Mouse (Mus musculus) adrenal gland, adult 8-10 months (tissue): ENCODE results near the gene Pinlyp. TPM values are rescaled to one million over a fixed set of nuclear protein-coding genes. Genes with fewer than 3 reads are reported as not detected.

ENCODE experiments used
- DNase-seq: peaks from one replicate; pipeline ENCODE4 v3.0.0; 2022
- total RNA-seq, 4 experiments: library from RNA; stranded (reverse); gene quantifications; 2 replicates each; pipeline ENCODE4 v1.2.4; 2022

Pinlyp gene
- total RNA-seq, 4 experiments from 2014 or later, result not detected

- DNase-seq, result no peak
These were observed 15.5 kb upstream of the Pinlyp start for GRCm38 (mm10) chr7:24561450-24561849.

- no peak for DNase-seq
These were observed 9.9 kb upstream of the Pinlyp start for GRCm38 (mm10) chr7:24555786-24556185.

GRCm38 (mm10) chr7:24551985-24552759 lies 6.3 kb upstream of the Pinlyp start:
- DNase-seq, result no peak

GRCm38 (mm10) chr7:24547534-24548036 lies 1.7 kb upstream of the Pinlyp start:
- no peak for DNase-seq

- DNase-seq, result peak; percentile 100
These were observed 894 bp upstream of the Pinlyp start for GRCm38 (mm10) chr7:24546634-24547389.

GRCm38 (mm10) chr7:24544506-24544905 lies 1.4 kb downstream of the Pinlyp start:
- no peak for DNase-seq

GRCm38 (mm10) chr7:24539686-24540085 lies 6.2 kb downstream of the Pinlyp start:
- no peak for DNase-seq

GRCm38 (mm10) chr7:24538701-24539100 lies 7.2 kb downstream of the Pinlyp start:
- no peak for DNase-seq

- DNase-seq, result no peak
These were observed 7.8 kb downstream of the Pinlyp start for GRCm38 (mm10) chr7:24538154-24538553.

GRCm38 (mm10) chr7:24537591-24537990 lies 8.3 kb downstream of the Pinlyp start:
- no peak for DNase-seq

DNA sequence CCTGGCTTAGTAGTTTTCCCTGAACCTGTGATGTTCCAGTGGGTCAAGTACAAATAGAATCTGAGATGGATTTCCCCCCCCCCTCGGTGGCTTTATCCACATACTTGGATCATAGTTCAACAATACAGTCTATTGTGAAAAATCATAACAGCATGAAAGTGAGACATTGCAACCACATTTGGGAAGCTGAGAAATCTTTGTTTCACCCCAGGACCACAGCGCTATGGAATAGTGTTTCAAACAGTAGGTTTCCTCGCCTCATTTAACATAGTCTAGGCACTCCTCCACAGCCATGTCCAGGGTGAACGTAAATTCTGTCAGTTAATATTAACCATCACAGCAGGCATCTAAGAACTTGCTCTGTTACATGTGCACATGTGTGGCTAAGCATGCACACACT lies 8.8 kb downstream of the Pinlyp start:
- no peak for DNase-seq

- no peak for DNase-seq
These were observed 11.6 kb downstream of the Pinlyp start for GRCm38 (mm10) chr7:24534301-24534700.

GRCm38 (mm10) chr7:24533806-24534205 lies 12.1 kb downstream of the Pinlyp start:
- DNase-seq, result no peak

GRCm38 (mm10) chr7:24533031-24533571 lies 12.8 kb downstream of the Pinlyp start:
- no peak for DNase-seq

- peak; percentile 69 for DNase-seq
These were observed 14.5 kb downstream of the Pinlyp start for GRCm38 (mm10) chr7:24531211-24531971.

- peak; percentile 99 for DNase-seq
These were observed 15.6 kb downstream of the Pinlyp start, which contains the start of gene Irgq for GRCm38 (mm10) chr7:24530062-24530931. Irgq (plus strand) TSS chr7:24530689.

GRCm38 (mm10) chr7:24529580-24529979 lies 16.3 kb downstream of the Pinlyp start:
- no peak for DNase-seq

- no peak for DNase-seq
These were observed 17.1 kb downstream of the Pinlyp start for GRCm38 (mm10) chr7:24528861-24529260.

DNA sequence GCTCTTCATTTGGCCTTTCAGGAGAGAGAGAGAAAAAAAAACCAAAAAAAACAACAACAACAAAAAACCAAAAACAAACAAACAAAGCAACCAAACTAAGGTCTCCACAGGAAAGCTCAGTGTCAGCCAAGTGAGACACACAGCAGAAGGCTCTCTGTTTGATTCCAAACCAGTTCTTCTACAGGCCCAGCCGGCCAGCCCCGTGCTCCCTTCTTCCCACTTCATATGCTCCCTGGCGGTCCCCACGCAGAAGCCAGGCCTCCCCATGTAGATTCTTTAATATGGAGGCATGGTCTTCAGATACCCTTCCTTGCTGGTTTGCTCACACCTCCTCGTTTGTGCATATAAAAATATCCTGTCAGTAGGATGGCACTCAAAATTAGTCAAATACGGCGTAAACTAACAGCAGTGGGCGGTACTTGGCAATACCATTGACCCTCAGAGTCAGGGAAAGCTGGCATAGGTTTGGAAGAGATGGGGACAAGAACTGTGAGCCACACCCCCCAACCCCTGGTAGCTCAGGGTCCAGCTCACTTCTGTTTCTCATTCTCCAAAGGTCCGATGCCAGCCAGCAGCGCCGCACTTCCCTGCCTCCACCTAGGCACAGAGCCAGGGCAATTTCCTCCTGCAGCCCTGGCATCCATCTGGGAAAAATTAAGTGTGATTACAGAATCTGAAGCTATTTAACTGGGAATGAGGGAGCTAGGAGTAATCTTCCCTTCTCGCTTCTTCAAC lies 20.1 kb downstream of the Pinlyp start:
- no peak for DNase-seq

DNA sequence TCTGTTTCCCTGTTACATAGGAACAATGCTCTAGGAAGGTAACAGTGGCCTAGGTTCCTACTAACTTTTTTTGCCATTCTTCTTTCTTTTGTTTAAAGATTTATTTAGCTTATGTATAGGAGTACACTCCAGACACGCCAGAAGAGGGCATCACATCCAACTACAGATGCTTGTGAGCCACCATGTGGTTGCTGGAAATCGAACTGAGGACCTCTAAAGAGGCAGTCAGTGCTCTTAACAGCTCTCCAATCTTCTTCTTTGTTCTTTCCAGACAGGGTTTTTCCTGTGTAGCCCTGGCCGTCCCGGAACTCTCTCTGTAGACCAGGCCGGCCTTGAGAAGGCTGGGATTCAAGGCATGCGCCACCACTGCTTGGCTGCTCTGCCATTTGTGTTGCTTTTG lies 20.9 kb downstream of the Pinlyp start:
- DNase-seq, result no peak

DNA sequence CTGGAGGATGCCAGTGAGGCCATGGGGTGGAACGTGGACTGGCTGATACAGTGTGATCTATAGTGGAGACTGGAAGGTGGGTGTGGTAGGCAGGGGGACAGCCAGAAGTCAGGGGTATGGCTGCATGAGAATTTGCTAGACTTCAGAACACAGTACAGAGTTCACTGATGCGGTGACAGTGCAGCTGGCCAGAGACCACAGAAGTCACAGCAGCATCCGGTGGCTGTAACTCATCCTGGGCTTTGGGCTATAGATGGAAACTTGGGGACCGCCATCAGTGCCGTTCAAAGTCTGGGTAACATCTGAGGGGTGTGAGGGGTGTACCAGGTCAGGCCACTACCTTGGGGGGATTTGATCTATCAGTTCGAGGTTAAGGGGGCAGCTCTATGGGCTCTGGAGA lies 22.2 kb downstream of the Pinlyp start:
- no peak for DNase-seq
